Mouse (Mus musculus) WW6 (cell line): Measurements from ENCODE around the gene Ccnd1.

Experiments
- DNase-seq: peaks from one replicate; pipeline ENCODE4 v3.0.0-alpha.2; 2013; ENCODE audit warnings: low read depth, low spot score

Gene Ccnd1

GRCm38 (mm10) chr7:144940003-144940571 is 362 bp upstream of the Ccnd1 start:
- peak; percentile 29 for DNase-seq

GRCm38 (mm10) chr7:144938661-144939343 is 923 bp downstream of the Ccnd1 start:
- DNase-seq, result no peak

GRCm38 (mm10) chr7:144937899-144938517 is 1.7 kb downstream of the Ccnd1 start:
- DNase-seq, result no peak

GRCm38 (mm10) chr7:144937490-144937889 is 2.2 kb downstream of the Ccnd1 start:
- DNase-seq, result peak; percentile 74

GRCm38 (mm10) chr7:144936311-144936880 is 3.3 kb downstream of the Ccnd1 start:
- no peak for DNase-seq

GRCm38 (mm10) chr7:144935563-144935962 is 4.2 kb downstream of the Ccnd1 start:
- DNase-seq, result no peak

- no peak for DNase-seq
Observed at GRCm38 (mm10) chr7:144934901-144935300, 4.8 kb downstream of the Ccnd1 start.

- DNase-seq, result no peak
Observed at GRCm38 (mm10) chr7:144933796-144934195, 5.9 kb downstream of the Ccnd1 start.

- DNase-seq, result no peak
Observed at GRCm38 (mm10) chr7:144933336-144933735, 6.4 kb downstream of the Ccnd1 start.

- no peak for DNase-seq
Observed at GRCm38 (mm10) chr7:144932389-144932937, 7.3 kb downstream of the Ccnd1 start.

GRCm38 (mm10) chr7:144931778-144932177 is 7.9 kb downstream of the Ccnd1 start:
- peak; percentile 60 for DNase-seq

- no peak for DNase-seq
Observed at GRCm38 (mm10) chr7:144929931-144930330, 9.8 kb downstream of the Ccnd1 start.

GRCm38 (mm10) chr7:144929506-144929905 is 10.2 kb downstream of the Ccnd1 start:
- no peak for DNase-seq

- no peak for DNase-seq
Observed at GRCm38 (mm10) chr7:144928889-144929210, 10.9 kb downstream of the Ccnd1 start.

- DNase-seq, result no peak
Observed at GRCm38 (mm10) chr7:144928009-144928888, 11.5 kb downstream of the Ccnd1 start.

- no peak for DNase-seq
Observed at GRCm38 (mm10) chr7:144927591-144927990, 12.1 kb downstream of the Ccnd1 start.

GRCm38 (mm10) chr7:144918823-144919222 is 20.9 kb downstream of the Ccnd1 start:
- DNase-seq, result no peak

- peak; percentile 83 for DNase-seq
Observed at GRCm38 (mm10) chr7:144914948-144915750, 24.6 kb downstream of the Ccnd1 start, which contains the start of gene LTO1. Gene LTO1, plus strand, starts transcription at chr7:144915100.

- no peak for DNase-seq
Observed at GRCm38 (mm10) chr7:144914296-144914947, 25.3 kb downstream of the Ccnd1 start.

- DNase-seq, result no peak
Observed at GRCm38 (mm10) chr7:144912897-144913296, 26.8 kb downstream of the Ccnd1 start.
